Mouse (Mus musculus) brain, embryonic 14.5 days (tissue): ENCODE data around the gene Midn.

Experiments
- CTCF ChIP-seq: fragments of 200-500 bp; IDR thresholded peaks from 2 replicates; pipeline ENCODE4 v1.5.1; 2012; ENCODE audit warnings: inconsistent platforms, mild to moderate bottlenecking, moderate library complexity, borderline replicate concordance; ENCODE audit not compliant: insufficient read depth, insufficient read length; ENCODE audit errors: extremely low read depth
- POLR2A ChIP-seq: fragments of 200-500 bp; IDR thresholded peaks from 2 replicates; pipeline ENCODE4 v1.6.1; 2012; ENCODE audit warnings: mild to moderate bottlenecking, inconsistent platforms, borderline replicate concordance; ENCODE audit not compliant: poor library complexity, insufficient read depth, insufficient read length, severe bottlenecking; ENCODE audit errors: extremely low read depth

- TF ChIP-seq POLR2A = no peak
- TF ChIP-seq CTCF = no peak
Measured at GRCm38 (mm10) chr10:80170052-80170451, 22.0 kb downstream of the Midn start.
